ENCODE assay signal across 7 mouse cellular contexts in the genomic region with DNA sequence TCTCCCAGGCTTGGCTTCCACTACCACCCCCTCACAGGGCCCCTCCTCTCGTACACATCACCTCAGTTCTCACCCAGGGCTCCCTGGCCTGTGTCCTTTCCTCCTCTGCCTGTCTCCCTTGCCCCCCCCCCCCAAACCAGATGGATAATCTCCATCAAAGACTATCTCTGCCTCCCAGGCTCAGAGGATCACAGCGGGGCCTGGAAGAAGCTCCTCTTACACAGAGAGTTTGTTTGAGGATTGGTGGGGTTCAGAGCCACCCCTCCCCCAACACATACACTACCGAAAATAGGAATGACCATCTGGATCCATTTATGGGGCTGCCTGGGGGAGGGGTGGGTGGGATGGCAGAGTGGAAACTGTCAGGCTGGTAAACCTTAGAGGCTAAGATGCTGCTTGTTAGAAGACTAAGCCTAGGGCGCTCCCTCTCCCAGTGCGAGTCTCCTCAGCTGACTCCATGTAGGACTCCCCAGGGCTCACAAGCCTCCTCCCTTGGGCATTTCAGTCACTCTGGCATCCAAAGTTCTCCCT. TPM values are rescaled to one million over a fixed set of nuclear protein-coding genes. Genes with fewer than 3 reads are reported as not detected.
DNase-seq lines count a peak whose midpoint lies in the region; ATAC-seq and TF ChIP-seq lines count a peak whose summit lies in the region.

No protein-coding gene starts in this region.

- DNase-seq in left cerebral cortex, adult 2 months (ENCODE audit: extremely low spot score in 1 of 2, low spot score in 2 of 2), result no peak
- no peak for DNase-seq in left cerebral cortex, postnatal 36 days (ENCODE audit: low spot score in 2 of 2)
- no peak for DNase-seq in layer of hippocampus, postnatal 25 days (ENCODE audit: extremely low spot score in 1 of 2, low spot score in 1 of 2)
- DNase-seq in left cerebral cortex, adult 11 months (ENCODE audit: low spot score), result no peak

- no peaks in the 10 kb centered on the region for H3K9me3 ChIP-seq in embryonic facial prominence, embryonic 12.5 days
- no peaks in the 10 kb centered on the region for H3K9me3 ChIP-seq in hindbrain, embryonic 16.5 days (ENCODE audit: control insufficient read depth, low read length)
- H3K9me3 ChIP-seq in neural tube, embryonic 14.5 days (ENCODE audit: control insufficient read depth, low read length), result no peaks in the 10 kb centered on the region

- peak overlapping the region; percentile 44 for H3K27ac ChIP-seq in left cerebral cortex, adult 2 months
- peak overlapping the region; percentile 96 for H3K27ac ChIP-seq in embryonic facial prominence, embryonic 12.5 days
- H3K27ac ChIP-seq in hindbrain, embryonic 16.5 days (ENCODE audit: low read depth, low read length), result peak overlapping the region; percentile 44; the same call in 1 of the 2 replicates
- peak overlapping the region; percentile 34; the same call in 1 of the 2 replicates for H3K27ac ChIP-seq in neural tube, embryonic 14.5 days (ENCODE audit: low read depth, low read length)

- 2% methylated on average over 5 of the region's 5 CpGs for WGBS in embryonic facial prominence, embryonic 12.5 days
- WGBS in hindbrain, embryonic 16.5 days, result 24% methylated on average over 5 of the region's 5 CpGs
- 27% methylated on average over 5 of the region's 5 CpGs for WGBS in neural tube, embryonic 14.5 days

- peaks cover 27% of the 10 kb centered on the region for H3K4me1 ChIP-seq in embryonic facial prominence, embryonic 12.5 days
- peaks cover 9% of the 10 kb centered on the region; the same call in 1 of the 2 replicates for H3K4me1 ChIP-seq in hindbrain, embryonic 16.5 days (ENCODE audit: control insufficient read depth, insufficient read depth, low read depth, low read length)
- H3K4me1 ChIP-seq in neural tube, embryonic 14.5 days (ENCODE audit: control insufficient read depth, insufficient read depth, low read length), result 0 out of 2 replicates have a peak, but pooled peaks cover 5% of the 10 kb centered on the region

- peak overlapping the region; percentile 24; the same call in 1 of the 2 replicates for H3K9ac ChIP-seq in embryonic facial prominence, embryonic 12.5 days
- H3K9ac ChIP-seq in hindbrain, embryonic 16.5 days (ENCODE audit: low read depth, low read length), result peak overlapping the region; percentile 22; the same call in 1 of the 2 replicates
- no peak overlapping the region for H3K9ac ChIP-seq in neural tube, embryonic 14.5 days (replicated peaks; ENCODE audit: low read depth, low read length)

- H3K4me2 ChIP-seq in embryonic facial prominence, embryonic 12.5 days (replicated peaks), result peak overlapping the region; percentile 31
- H3K4me2 ChIP-seq in hindbrain, embryonic 16.5 days (ENCODE audit: low read length), result no peak overlapping the region
- no peak overlapping the region for H3K4me2 ChIP-seq in neural tube, embryonic 14.5 days (ENCODE audit: low read depth, low read length)

- no peaks in the 10 kb centered on the region for H3K27me3 ChIP-seq in embryonic facial prominence, embryonic 12.5 days
- no peaks in the 10 kb centered on the region for H3K27me3 ChIP-seq in hindbrain, embryonic 16.5 days (replicated peaks; ENCODE audit: control insufficient read depth, insufficient read depth, low read length)
- no peaks in the 10 kb centered on the region for H3K27me3 ChIP-seq in neural tube, embryonic 14.5 days (ENCODE audit: control insufficient read depth, insufficient read depth, low read length)

- TF ChIP-seq CTCF in left cerebral cortex, adult 2 months (IDR thresholded peaks at IDR 0.05), result no peak

- H3K36me3 ChIP-seq in embryonic facial prominence, embryonic 12.5 days, result no peaks in the 10 kb centered on the region
- no peaks in the 10 kb centered on the region for H3K36me3 ChIP-seq in hindbrain, embryonic 16.5 days (ENCODE audit: control insufficient read depth, insufficient read depth, low read length)
- no peaks in the 10 kb centered on the region for H3K36me3 ChIP-seq in neural tube, embryonic 14.5 days (ENCODE audit: control insufficient read depth, insufficient read depth, low read length)

- peak; percentile 70 for ATAC-seq in embryonic facial prominence, embryonic 12.5 days (ENCODE audit: insufficient number of reproducible peaks, insufficient read depth, low FRiP score, low TSS enrichment)
- ATAC-seq in hindbrain, embryonic 16.5 days, result no peak
- no peak for ATAC-seq in neural tube, embryonic 14.5 days (ENCODE audit: low read depth)

- no peak overlapping the region for H3K4me3 ChIP-seq in left cerebral cortex, adult 2 months
- no peak overlapping the region for H3K4me3 ChIP-seq in embryonic facial prominence, embryonic 12.5 days
- no peak overlapping the region for H3K4me3 ChIP-seq in hindbrain, embryonic 16.5 days (ENCODE audit: low read length)
- H3K4me3 ChIP-seq in neural tube, embryonic 14.5 days (ENCODE audit: low read depth, low read length), result no peak overlapping the region

- intact Hi-C loops in left cerebral cortex, adult 2 months (cut with DNase I), result no loop called here
- intact Hi-C loops in left cerebral cortex, postnatal 36 days (cut with DNase I), result no loop called here

RNA-seq across cellular contexts. Expression of a gene that starts 4.4 kb away (rescaled TPM):
- 10 to 100 TPM; 87.3 to 91.2 TPM for total RNA-seq in left cerebral cortex, adult 2 months (2021)
- total RNA-seq in left cerebral cortex, postnatal 36 days (2021), result 10 to 100 TPM; 87.9 to 96.5 TPM
- polyA plus RNA-seq in embryonic facial prominence, embryonic 12.5 days (2016; fragmentation: Nextera tagmentation; extraction: Ambion mirVana), result 80.2 and 81.8 TPM in 2 replicates
- polyA plus RNA-seq in hindbrain, embryonic 16.5 days (2015; fragmentation: Nextera tagmentation; extraction: Ambion mirVana), result 121 and 130 TPM in 2 replicates
- 114 and 118 TPM in 2 replicates for polyA plus RNA-seq in neural tube, embryonic 14.5 days (2014; fragmentation: Nextera tagmentation; extraction: Ambion mirVana)
- total RNA-seq in layer of hippocampus, postnatal 25 days (2021), result 10 to 100 TPM; 85.7 to 92.6 TPM

RNA-seq across cellular contexts. Expression of a gene that starts 19.1 kb away (rescaled TPM):
- total RNA-seq in left cerebral cortex, adult 2 months (2021), result 1 to 10 TPM; 3.0 TPM
- 1 to 10 TPM; 2.2 to 2.3 TPM for total RNA-seq in left cerebral cortex, postnatal 36 days (2021)
- 2.3 and 2.8 TPM in 2 replicates for polyA plus RNA-seq in embryonic facial prominence, embryonic 12.5 days (2016; fragmentation: Nextera tagmentation; extraction: Ambion mirVana)
- 0.44 and 0.54 TPM in 2 replicates for polyA plus RNA-seq in hindbrain, embryonic 16.5 days (2015; fragmentation: Nextera tagmentation; extraction: Ambion mirVana)
- polyA plus RNA-seq in neural tube, embryonic 14.5 days (2014; fragmentation: Nextera tagmentation; extraction: Ambion mirVana), result 0.12 and 0.21 TPM in 2 replicates
- total RNA-seq in layer of hippocampus, postnatal 25 days (2021), result under 1 TPM; 0.37 to 0.54 TPM

RNA-seq across cellular contexts. Expression of a gene that starts 41.4 kb away (rescaled TPM):
- total RNA-seq in left cerebral cortex, adult 2 months (2021), result 10 to 100 TPM in 1 of 2 experiments, 1 to 10 TPM in 1; 5.3 to 10.6 TPM
- 1 to 10 TPM; 6.8 to 8.1 TPM for total RNA-seq in left cerebral cortex, postnatal 36 days (2021)
- 2.6 and 2.7 TPM in 2 replicates for polyA plus RNA-seq in embryonic facial prominence, embryonic 12.5 days (2016; fragmentation: Nextera tagmentation; extraction: Ambion mirVana)
- 2.6 and 4.2 TPM in 2 replicates for polyA plus RNA-seq in hindbrain, embryonic 16.5 days (2015; fragmentation: Nextera tagmentation; extraction: Ambion mirVana)
- polyA plus RNA-seq in neural tube, embryonic 14.5 days (2014; fragmentation: Nextera tagmentation; extraction: Ambion mirVana), result 2.6 and 2.9 TPM in 2 replicates
- total RNA-seq in layer of hippocampus, postnatal 25 days (2021), result 1 to 10 TPM; 3.0 to 6.0 TPM

Comparison
In these comparisons a context has a peak if more than half of its experiments do, and no peak if none do; other contexts are left out.
1. H3K27ac ChIP-seq: peak in every context shown above with its lines; median percentile 96 in embryonic facial prominence, embryonic 12.5 days; 44 in left cerebral cortex, adult 2 months; 44 in hindbrain, embryonic 16.5 days; 34 in neural tube, embryonic 14.5 days.